In genomic region chr6:38381129-38381771, GRCm38 (mm10) we compare ENCODE assay signal across 8 mouse cellular contexts. TPM values are rescaled to one million over a fixed set of nuclear protein-coding genes. Genes with fewer than 3 reads are reported as not detected.
A peak's percentile ranks its signal among the peaks of the same experiment; 100 is the strongest.
DNase-seq lines count a peak whose midpoint lies in the region; ATAC-seq lines count a peak whose summit lies in the region.

Ttc26 (plus strand) TSS chr6:38381469.

- H3K36me3 ChIP-seq in hindbrain, embryonic 16.5 days (ENCODE audit: control insufficient read depth, insufficient read depth, low read length): peaks cover 3% of the 10 kb centered on the region; the same call in 1 of the 2 replicates
- H3K36me3 ChIP-seq in macrophage (ENCODE audit: inconsistent target): no peaks in the 10 kb centered on the region

- ATAC-seq in hindbrain, embryonic 16.5 days: peak; percentile 96

- no peaks in the 10 kb centered on the region for H3K9me3 ChIP-seq in hindbrain, embryonic 16.5 days (ENCODE audit: control insufficient read depth, low read length)

- peak within 1 kb of the TSS; percentile 85 for H3K4me2 ChIP-seq in hindbrain, embryonic 16.5 days (ENCODE audit: low read length)

- H3K27ac ChIP-seq in hindbrain, embryonic 16.5 days (ENCODE audit: low read depth, low read length): peak within 1 kb of the TSS; percentile 79
- H3K27ac ChIP-seq in macrophage: peak within 1 kb of the TSS; percentile 65

- peak within 1 kb of the TSS; percentile 75 for H3K9ac ChIP-seq in hindbrain, embryonic 16.5 days (ENCODE audit: low read depth, low read length)

- peak; percentile 77 for DNase-seq in WW6 (ENCODE audit: low read depth, low spot score)
- DNase-seq in cerebellum, postnatal 4 days (ENCODE audit: low spot score in 2 of 2): peak; percentile 77 to 89
- peak; percentile 87 for DNase-seq in gastrocnemius, adult 18-20 months (ENCODE audit: low spot score)
- DNase-seq in left cerebral cortex, adult 18-20 months (ENCODE audit: low spot score in 2 of 2): peak; percentile 85
- DNase-seq in right cerebral cortex, adult 18-20 months: peak; percentile 80
- peak; percentile 29 for DNase-seq in urinary bladder, postnatal 10 days (ENCODE audit: low spot score)

- H3K4me3 ChIP-seq in hindbrain, embryonic 16.5 days (ENCODE audit: low read length): peak within 1 kb of the TSS; percentile 71
- peak within 1 kb of the TSS; percentile 54 for H3K4me3 ChIP-seq in macrophage (ENCODE audit: inconsistent target)

- no peaks in the 10 kb centered on the region for H3K79me2 ChIP-seq in macrophage (ENCODE audit: inconsistent target)

- WGBS in hindbrain, embryonic 16.5 days: 0% methylated on average over 26 of the region's 26 CpGs
- WGBS in macrophage (ENCODE audit: missing documents): under 1% methylated on average over 26 of the region's 26 CpGs

- peaks cover 6% of the 10 kb centered on the region for H3K4me1 ChIP-seq in hindbrain, embryonic 16.5 days (ENCODE audit: control insufficient read depth, insufficient read depth, low read depth, low read length)

- H3K27me3 ChIP-seq in hindbrain, embryonic 16.5 days (replicated peaks; ENCODE audit: control insufficient read depth, insufficient read depth, low read length): no peaks in the 10 kb centered on the region

RNA-seq across cellular contexts. Expression of gene Ttc26, which starts in this region (rescaled TPM):
- 1 to 10 TPM in 1 of 2 experiments, under 1 TPM in 1; 0.91 to 1.0 TPM for total RNA-seq in gastrocnemius, adult 18-20 months (2021)
- 4.6 and 5.8 TPM in 2 replicates for polyA plus RNA-seq in hindbrain, embryonic 16.5 days (2015; fragmentation: Nextera tagmentation; extraction: Ambion mirVana)
- 10 to 100 TPM; 10.6 to 11.9 TPM for total RNA-seq in left cerebral cortex, adult 18-20 months (2021)
- total RNA-seq in macrophage (2018; cell fraction: chromatin; rRNA removed): 1 to 10 TPM in 13 of 26 experiments, under 1 TPM in 8, not detected in 5; 0.43 to 4.4 (median 1.4) TPM
- under 1 TPM; 0.09 to 0.89 (median 0.42) TPM for total RNA-seq in macrophage (2018; cell fraction: cytosol; rRNA removed)
- 1 to 10 TPM in 5 of 26 experiments, under 1 TPM in 19, not detected in 2; 0.12 to 1.7 (median 0.50) TPM for total RNA-seq in macrophage (2018; cell fraction: nucleus; rRNA removed)
- 0.19 to 0.32 TPM (median 0.26 TPM) in 3 replicates for polyA plus RNA-seq in macrophage (2018)

Comparison
In these comparisons a context has a peak if more than half of its experiments do, and no peak if none do; other contexts are left out.
1. Peak in every context shown above with its lines: DNase-seq, ATAC-seq, H3K4me3 ChIP-seq and H3K27ac ChIP-seq.
2. RNA of gene Ttc26 (total RNA-seq): 10.6 to 11.9 TPM in left cerebral cortex, adult 18-20 months; 0.91 to 1.0 TPM in gastrocnemius, adult 18-20 months; every median in the first group is over 4 times any median in the second.
3. DNase-seq: peak in every context shown above with its lines; median percentile 87 in gastrocnemius, adult 18-20 months; 85 in left cerebral cortex, adult 18-20 months; 83 in cerebellum, postnatal 4 days; 80 in right cerebral cortex, adult 18-20 months; 77 in WW6; 29 in urinary bladder, postnatal 10 days.